Mouse (Mus musculus): ENCODE data around the gene Vps51. TPM values are rescaled to one million over a fixed set of nuclear protein-coding genes. Genes with fewer than 3 reads are reported as not detected.

Gene Vps51
- total RNA-seq, 2 experiments from 2014 or later, result 38.0 to 40.0 TPM

Small RNA genes within 50 kb of the gene (microRNA-seq; reads per million reads assigned to microRNA genes)
- gene Mir6988, result 1.0 to 2.4 reads per million in 2 experiments

Other genes with a start within 250 kb of the Vps51 start
- 10 to 100 TPM; 18.6 to 20.9 TPM for gene Frmd8, start 202.0 kb downstream of the Vps51 start, total RNA-seq (2021)
- 1 to 10 TPM; 5.4 to 6.2 TPM for gene Slc25a45, start 199.4 kb downstream of the Vps51 start, total RNA-seq (2021)
- 1 to 10 TPM; 2.0 TPM for gene Tigd3, start 183.1 kb downstream of the Vps51 start, total RNA-seq (2021)
- 100 to 1,000 TPM; 111 to 119 TPM for gene Dpf2, start 164.2 kb downstream of the Vps51 start, total RNA-seq (2021)
- gene Cdc42ep2, start 152.4 kb downstream of the Vps51 start, total RNA-seq (2021), result 10 to 100 TPM; 14.2 to 14.7 TPM
- gene Pola2, start 113.0 kb downstream of the Vps51 start, total RNA-seq (2021), result 10 to 100 TPM; 32.9 to 37.1 TPM
- gene Slc22a20, start 91.1 kb downstream of the Vps51 start, total RNA-seq (2021), result not detected
- 10 to 100 TPM; 27.4 to 29.1 TPM for gene Capn1, start 61.3 kb downstream of the Vps51 start, total RNA-seq (2021)
- gene Syvn1, start 30.7 kb downstream of the Vps51 start, total RNA-seq (2021), result 10 to 100 TPM; 16.2 to 16.4 TPM
- gene Mrpl49, start 19.4 kb downstream of the Vps51 start, total RNA-seq (2021), result 10 to 100 TPM; 37.8 to 41.7 TPM
- 100 to 1,000 TPM; 802 to 870 TPM for gene Fau, start 19.4 kb downstream of the Vps51 start, total RNA-seq (2021)
- 10 to 100 TPM; 16.2 to 16.7 TPM for gene Znhit2, start 16.0 kb downstream of the Vps51 start, total RNA-seq (2021)
- gene Tm7sf2, start 8.9 kb downstream of the Vps51 start, total RNA-seq (2021), result 1 to 10 TPM; 5.0 to 5.9 TPM
- not detected for gene Tmem262, start 2.8 kb upstream of the Vps51 start, total RNA-seq (2021)
- under 1 TPM in 1 of 2 experiments, not detected in 1; 0.41 TPM for gene Gm28374, start 5.0 kb upstream of the Vps51 start, total RNA-seq (2021)
- gene Zfpl1, start 7.7 kb upstream of the Vps51 start, total RNA-seq (2021), result 10 to 100 TPM; 25.8 to 28.3 TPM
- 10 to 100 TPM; 12.8 to 14.8 TPM for gene Cdca5, start 7.8 kb upstream of the Vps51 start, total RNA-seq (2021)
- gene AC131692.1, start 17.2 kb upstream of the Vps51 start, total RNA-seq (2021), result under 1 TPM; 0.60 to 0.68 TPM
- under 1 TPM; 0.50 to 0.52 TPM for gene Naaladl1, start 28.6 kb upstream of the Vps51 start, total RNA-seq (2021)
- gene Sac3d1, start 41.4 kb upstream of the Vps51 start, total RNA-seq (2021), result 10 to 100 TPM; 17.4 to 17.6 TPM
- gene Snx15, start 51.1 kb upstream of the Vps51 start, total RNA-seq (2021), result 10 to 100 TPM; 13.4 to 13.7 TPM
- under 1 TPM; 0.21 to 0.38 TPM for gene Batf2, start 63.8 kb upstream of the Vps51 start, total RNA-seq (2021)
- 10 to 100 TPM; 62.3 to 62.8 TPM for gene Arl2, start 64.3 kb upstream of the Vps51 start, total RNA-seq (2021)
- not detected for gene Majin, start 107.2 kb upstream of the Vps51 start, total RNA-seq (2021)
- gene Gpha2, start 149.1 kb upstream of the Vps51 start, total RNA-seq (2021), result not detected
- 10 to 100 TPM; 30.1 to 30.2 TPM for gene Ppp2r5b, start 158.6 kb upstream of the Vps51 start, total RNA-seq (2021)
- 10 to 100 TPM; 15.9 to 16.2 TPM for gene Atg2a, start 164.4 kb upstream of the Vps51 start, total RNA-seq (2021)
- gene Ehd1, start 199.5 kb upstream of the Vps51 start, total RNA-seq (2021), result 100 to 1,000 TPM in 1 of 2 experiments, 10 to 100 TPM in 1; 97.8 to 114 TPM
- gene Cdc42bpg, start 229.2 kb upstream of the Vps51 start, total RNA-seq (2021), result 1 to 10 TPM; 8.2 to 10.0 TPM